Mouse (Mus musculus) liver, embryonic 14.5 days (tissue): ENCODE measurements around the gene Zfp61. TPM values are rescaled to one million over a fixed set of nuclear protein-coding genes. Genes with fewer than 3 reads are reported as not detected.

ENCODE experiments used
- ATAC-seq: fragments of 200-750 bp; cut with Nextera tagmentation; 2 replicates; pipeline ENCODE4 v1.8.0; 2017; ENCODE audit warnings: moderate number of reproducible peaks, mild to moderate bottlenecking, moderate library complexity; ENCODE audit not compliant: insufficient read depth
- DNase-seq, 3 experiments: peaks; one replicate each; pipeline ENCODE4 v3.0.0-alpha.2; 2012 to 2013; ENCODE audit warnings: low read depth in 3 of 3, low spot score in 3 of 3
- H3K27ac ChIP-seq: fragments of 300-500 bp; sonication (generic); 2 replicates; pipeline ENCODE4 v1.5.1; 2014; ENCODE audit warnings: moderate library complexity, mild to moderate bottlenecking, control low read depth, inconsistent platforms
- H3K27me3 ChIP-seq: fragments of 300-500 bp; sonication (generic); 2 replicates; pipeline ENCODE4 v1.6.1; 2014; ENCODE audit warnings: mild to moderate bottlenecking, low read length, moderate library complexity; ENCODE audit not compliant: control insufficient read depth, insufficient read depth
- H3K36me3 ChIP-seq: fragments of 300-500 bp; sonication (generic); replicated peaks from 2 replicates; pipeline ENCODE4 v1.6.1; 2014; ENCODE audit warnings: low read depth; ENCODE audit not compliant: control insufficient read depth, insufficient read depth
- H3K4me1 ChIP-seq, 2 experiments: fragments of 200-500 bp in 1 of 2; fragments of 300-500 bp in 1 of 2; sonication (generic) in 1 of 2; replicated peaks; 2 replicates each; pipeline ENCODE4 v1.6.1; 2012 to 2014; ENCODE audit warnings: antibody characterized with exemption in 1 of 2, inconsistent platforms in 1 of 2, low read length in 1 of 2; ENCODE audit not compliant: control insufficient read depth in 2 of 2, insufficient read depth in 2 of 2
- H3K4me2 ChIP-seq: fragments of 300-500 bp; sonication (generic); 2 replicates; pipeline ENCODE4 v1.6.1; 2014; ENCODE audit warnings: low read depth, mild to moderate bottlenecking, control low read depth, moderate library complexity
- H3K4me3 ChIP-seq, 2 experiments: fragments of 200-500 bp in 1 of 2; fragments of 300-500 bp in 1 of 2; sonication (generic) in 1 of 2; 2 replicates each; pipeline ENCODE4 v1.5.1; 2012 to 2014; ENCODE audit warnings: low read depth in 2 of 2, low read length in 2 of 2, mild to moderate bottlenecking in 2 of 2, control low read depth in 1 of 2, inconsistent platforms in 1 of 2, moderate library complexity in 1 of 2; ENCODE audit not compliant: insufficient read depth in 1 of 2
- H3K9ac ChIP-seq: fragments of 300-500 bp; sonication (generic); replicated peaks from 2 replicates; pipeline ENCODE4 v1.6.1; 2014; ENCODE audit warnings: mild to moderate bottlenecking, control low read depth, moderate library complexity
- H3K9me3 ChIP-seq: fragments of 300-500 bp; sonication (generic); 2 replicates; pipeline ENCODE4 v1.6.1; 2016; ENCODE audit warnings: low read length, mixed read lengths; ENCODE audit not compliant: control insufficient read depth
- CTCF ChIP-seq: IDR thresholded peaks from 2 replicates; pipeline ENCODE4 v1.5.1; 2016; ENCODE audit warnings: antibody characterized with exemption, low read depth, control low read depth
- EP300 ChIP-seq: IDR thresholded peaks from 2 replicates; pipeline ENCODE4 v1.6.1; 2016; ENCODE audit warnings: antibody characterized with exemption, low read depth
- WGBS: fragments of 180-500 bp; shearing (Covaris S2); extraction: QIAGEN DNeasy Blood & Tissue Kit; methylation state at CpG from one replicate; pipeline ENCODE4 v1.1.7; 2014; ENCODE audit not compliant: insufficient replicate concordance; 5-methylcytosine and 5-hydroxymethylcytosine counted together
- microRNA-seq: library from miRNA; unstranded; fragments of <30 nt; microRNA quantifications from one replicate; pipeline ENCODE4, GENCODE M21; 2016
- polyA plus RNA-seq, 2 experiments: library from polyadenylated mRNA; depleted of rRNA in 1 of 2; stranded (reverse) in 1 of 2; unstranded in 1 of 2; fragments of >200 nt; fragmentation: Nextera tagmentation in 1 of 2; extraction: Ambion mirVana in 1 of 2; gene quantifications; 2 replicates each; pipeline versions ENCODE4 v1.2.1 to v1.2.3; 2012 to 2014

Zfp61 gene
- polyA plus RNA-seq, 2 experiments, result 1.6 to 2.6 TPM

DNA sequence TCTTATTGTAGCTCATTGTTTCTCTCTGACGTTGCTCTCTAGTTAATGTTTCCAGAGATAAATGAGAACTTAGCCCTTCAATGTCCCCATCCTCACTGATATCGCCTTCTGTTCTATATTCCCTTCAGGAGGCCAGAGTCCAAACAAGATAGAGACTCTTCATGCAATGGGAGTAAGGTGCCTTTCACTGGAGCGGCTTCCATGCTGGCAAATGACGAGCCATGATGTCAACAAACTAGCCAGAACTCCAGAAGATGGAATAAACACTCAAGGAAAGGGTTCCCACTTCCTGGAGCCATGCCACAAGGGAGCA lies 41.1 kb downstream of the Zfp61 start:
- WGBS, result 68% methylated on average over 4 of the region's 4 CpGs
- H3K4me3 ChIP-seq, result no peak overlapping the region
- H3K9me3 ChIP-seq, result no peaks in the 10 kb centered on the region
- ATAC-seq, result no peak
- no peak overlapping the region for H3K9ac ChIP-seq
- no peaks in the 10 kb centered on the region for H3K27me3 ChIP-seq
- no peaks in the 10 kb centered on the region for H3K4me1 ChIP-seq
- TF ChIP-seq CTCF (no peak), EP300 (no peak)
- H3K4me2 ChIP-seq, result no peak overlapping the region
- DNase-seq, result no peak
- no peaks in the 10 kb centered on the region for H3K36me3 ChIP-seq
- H3K27ac ChIP-seq, result no peak overlapping the region

DNA sequence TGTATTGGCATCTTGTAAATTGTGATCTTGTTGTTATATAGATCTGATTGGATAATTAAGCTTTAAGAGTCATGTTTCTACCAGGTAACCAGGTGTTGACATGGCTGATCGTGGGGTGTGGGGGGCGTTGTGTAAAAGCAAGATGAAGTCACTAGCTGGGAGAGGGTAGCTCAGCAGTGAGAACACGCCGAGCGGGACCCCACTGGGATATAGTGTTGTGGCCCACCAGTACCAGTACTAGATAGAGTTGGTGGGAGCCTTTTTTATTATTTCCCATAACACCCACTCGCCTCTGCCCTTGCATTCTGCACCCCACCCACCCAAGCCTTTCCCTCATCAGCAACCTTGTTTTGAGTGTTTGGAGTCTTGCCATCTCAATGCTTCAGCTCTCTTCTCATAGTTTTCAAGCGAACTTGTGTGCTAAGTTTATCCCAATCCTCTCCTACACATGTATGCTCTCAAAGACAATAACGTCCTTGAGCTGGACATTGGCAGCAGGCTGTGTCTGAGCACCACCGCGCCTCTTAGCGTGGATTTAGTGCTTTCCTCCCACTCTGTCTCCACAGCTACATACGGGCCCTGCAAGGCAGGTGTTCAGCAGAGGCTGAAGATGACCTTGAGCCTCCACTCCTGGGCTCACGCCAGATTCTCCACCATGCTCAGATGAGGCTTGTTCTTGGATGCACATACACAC lies 41.6 kb downstream of the Zfp61 start:
- DNase-seq (no peak), ATAC-seq (no peak)
- no peak overlapping the region for H3K4me3 ChIP-seq
- 70% methylated on average over 13 of the region's 13 CpGs for WGBS
- H3K4me2 ChIP-seq, result no peak overlapping the region
- H3K27ac ChIP-seq, result no peak overlapping the region
- H3K9me3 ChIP-seq, result no peaks in the 10 kb centered on the region
- no peaks in the 10 kb centered on the region for H3K36me3 ChIP-seq
- no peak overlapping the region for H3K9ac ChIP-seq
- TF ChIP-seq EP300 (no peak), CTCF (no peak)
- H3K27me3 ChIP-seq, result no peaks in the 10 kb centered on the region
- H3K4me1 ChIP-seq, result no peaks in the 10 kb centered on the region

DNA sequence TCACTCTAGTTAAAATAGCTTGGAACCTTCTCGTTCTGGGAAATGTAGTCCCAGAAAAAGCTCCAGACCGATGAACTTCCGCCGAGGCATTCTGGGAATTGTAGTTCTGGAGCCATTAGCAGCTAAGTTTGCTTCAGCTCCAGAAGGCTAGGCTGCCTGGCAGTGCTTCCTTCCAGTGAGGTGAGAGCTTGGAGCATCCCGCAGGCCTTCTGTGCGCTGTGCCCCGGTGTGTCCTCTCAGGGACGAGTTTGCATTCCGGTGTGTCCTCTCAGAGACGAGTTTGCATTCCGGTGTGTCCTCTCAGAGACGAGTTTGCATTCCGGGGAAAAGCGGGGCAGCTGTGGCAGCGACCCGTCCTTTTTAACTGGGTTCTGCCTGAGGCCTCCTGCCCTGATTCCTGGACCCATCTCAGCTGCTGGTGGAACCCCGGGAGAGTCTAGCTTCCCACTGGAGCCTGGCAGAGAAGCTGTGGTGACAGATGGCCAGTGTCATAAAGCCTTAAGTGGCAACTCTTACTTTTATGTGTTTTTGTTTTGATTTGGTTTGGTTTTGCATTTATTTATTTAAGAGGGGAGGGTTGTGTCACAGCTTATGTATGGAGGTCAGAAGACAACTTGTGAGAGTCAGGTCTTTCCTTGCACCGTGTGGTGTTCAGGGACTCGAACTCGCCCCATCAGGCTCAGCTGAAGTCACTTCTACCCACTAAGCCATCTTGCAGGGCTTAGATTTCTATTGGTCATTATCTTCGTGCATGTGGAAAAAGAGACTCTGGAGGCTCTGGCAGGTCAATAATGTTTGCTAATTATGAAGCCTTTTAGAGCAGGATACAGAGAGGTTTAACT lies 46.2 kb downstream of the Zfp61 start, which contains the start of gene Zfp108:
Gene Zfp108 (plus strand): TSS at position 162 of the 842 bp plus-strand sequence.
- Histone ChIP-seq H3K4me1 (0 out of 4 replicates have a peak, but pooled peaks cover 0 to 4% of the 10 kb centered on the region in 2 experiments), H3K27me3 (no peaks in the 10 kb centered on the region), H3K4me2 (peak within 1 kb of the TSS; percentile 52), H3K36me3 (no peaks in the 10 kb centered on the region), H3K9ac (peak within 1 kb of the TSS; percentile 19; the same call in 1 of the 2 replicates), H3K4me3 (peak within 1 kb of the TSS; percentile 37 to 74), H3K9me3 (no peaks in the 10 kb centered on the region), H3K27ac (no peak within 1 kb of the TSS)
- DNase-seq, result peak; percentile 45 to 53 (median 47)
- 21% methylated on average over 21 of the region's 21 CpGs for WGBS
- ATAC-seq, result peak; percentile 65; the same call in 1 of the 2 replicates
- no peak for TF ChIP-seq EP300
- no peak for TF ChIP-seq CTCF

DNA sequence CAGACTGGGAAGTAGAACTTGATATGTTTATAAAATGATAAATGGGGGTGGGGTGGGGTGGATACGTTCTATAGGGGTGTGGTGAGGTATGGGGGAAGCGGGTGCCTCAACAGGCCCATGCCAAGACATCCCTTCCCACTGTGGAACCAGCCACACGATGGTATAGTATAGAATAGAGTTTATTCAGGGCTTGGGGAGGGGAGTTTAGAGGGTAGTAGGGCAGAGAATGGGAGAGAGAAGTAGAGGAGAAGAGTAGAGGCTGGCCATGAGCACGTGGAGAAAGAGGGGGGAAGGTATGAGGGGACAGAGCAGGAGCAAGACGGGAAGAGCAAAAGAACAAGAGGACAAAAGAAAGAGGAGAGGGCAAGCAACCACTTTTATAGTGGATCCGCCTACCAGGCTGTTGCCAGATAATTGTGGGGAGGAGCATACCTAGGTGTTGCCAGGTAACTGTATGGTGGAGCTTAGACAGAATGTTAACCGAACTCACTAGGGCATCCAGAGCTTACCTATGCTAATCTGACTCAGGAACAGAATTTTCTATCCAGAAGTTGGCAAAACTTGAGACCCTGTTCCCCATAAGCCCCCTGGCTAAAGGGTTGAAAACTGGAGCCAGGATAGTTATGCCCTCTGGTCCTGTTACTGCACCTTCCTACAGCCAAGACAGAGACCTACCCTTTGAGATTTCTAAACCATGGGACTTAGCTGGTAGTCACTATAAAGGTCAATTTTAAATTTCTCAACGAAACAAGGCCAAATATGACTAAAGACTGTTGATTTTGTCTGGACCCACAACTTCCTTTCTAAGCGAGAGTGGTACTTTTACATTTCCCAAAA lies 47.0 kb downstream of the Zfp61 start:
- 49% methylated on average over 9 of the region's 9 CpGs for WGBS
- H3K27me3 ChIP-seq, result no peaks in the 10 kb centered on the region
- no peak for DNase-seq

More for the DNA sequence above, 47.0 kb downstream of the Zfp61 start:
- no peak overlapping the region for H3K9ac ChIP-seq
- H3K27ac ChIP-seq, result no peak overlapping the region
- peak overlapping the region in 1 of 2 experiments; percentile 37; a peak in 2 of 4 replicates for H3K4me3 ChIP-seq
- H3K4me2 ChIP-seq, result peak overlapping the region; percentile 52
- H3K9me3 ChIP-seq, result no peaks in the 10 kb centered on the region
- no peak for ATAC-seq
- 0 out of 4 replicates have a peak, but pooled peaks cover 0 to 4% of the 10 kb centered on the region in 2 experiments for H3K4me1 ChIP-seq
- TF ChIP-seq CTCF (no peak), EP300 (no peak)
- no peaks in the 10 kb centered on the region for H3K36me3 ChIP-seq

Small RNA genes within 50 kb of the gene (microRNA-seq; reads per million reads assigned to microRNA genes)
- gene Gm27592, result not detected

Other genes starting within 250 kb of the Zfp61 start
- not detected in 2 replicates for gene Vmn1r183, start 248.0 kb downstream of the Zfp61 start, polyA plus RNA-seq (2012; rRNA removed)
- not detected in 2 replicates for gene Vmn1r183, start 248.0 kb downstream of the Zfp61 start, polyA plus RNA-seq (2014; fragmentation: Nextera tagmentation; extraction: Ambion mirVana)
- gene Zfp180, start 219.3 kb downstream of the Zfp61 start, polyA plus RNA-seq (2012; rRNA removed), result 7.7 and 9.3 TPM in 2 replicates
- gene Zfp180, start 219.3 kb downstream of the Zfp61 start, polyA plus RNA-seq (2014; fragmentation: Nextera tagmentation; extraction: Ambion mirVana), result 8.6 and 10.2 TPM in 2 replicates
- 0.28 and 0.36 TPM in 2 replicates for gene Zfp112, start 188.9 kb downstream of the Zfp61 start, polyA plus RNA-seq (2012; rRNA removed)
- 0.22 and 0.29 TPM in 2 replicates for gene Zfp112, start 188.9 kb downstream of the Zfp61 start, polyA plus RNA-seq (2014; fragmentation: Nextera tagmentation; extraction: Ambion mirVana)
- gene Zfp235, start 167.1 kb downstream of the Zfp61 start, polyA plus RNA-seq (2012; rRNA removed), result 1.6 and 2.2 TPM in 2 replicates
- 2.9 and 3.8 TPM in 2 replicates for gene Zfp235, start 167.1 kb downstream of the Zfp61 start, polyA plus RNA-seq (2014; fragmentation: Nextera tagmentation; extraction: Ambion mirVana)
- 0.14 and 0.17 TPM in 2 replicates for gene Zfp114, start 126.2 kb downstream of the Zfp61 start, polyA plus RNA-seq (2012; rRNA removed)
- gene Zfp114, start 126.2 kb downstream of the Zfp61 start, polyA plus RNA-seq (2014; fragmentation: Nextera tagmentation; extraction: Ambion mirVana), result 0.24 and 0.56 TPM in 2 replicates
- gene Zfp111, start 89.8 kb downstream of the Zfp61 start, polyA plus RNA-seq (2012; rRNA removed), result 0.55 and 0.68 TPM in 2 replicates
- 1.2 and 1.8 TPM in 2 replicates for gene Zfp111, start 89.8 kb downstream of the Zfp61 start, polyA plus RNA-seq (2014; fragmentation: Nextera tagmentation; extraction: Ambion mirVana)
- gene Zfp109, start 63.7 kb downstream of the Zfp61 start, polyA plus RNA-seq (2012; rRNA removed), result 0.80 and 0.97 TPM in 2 replicates
- 0.65 and 0.73 TPM in 2 replicates for gene Zfp109, start 63.7 kb downstream of the Zfp61 start, polyA plus RNA-seq (2014; fragmentation: Nextera tagmentation; extraction: Ambion mirVana)
- gene Zfp108, start 46.4 kb downstream of the Zfp61 start, polyA plus RNA-seq (2012; rRNA removed), result 0.21 and 0.26 TPM in 2 replicates
- gene Zfp108, start 46.4 kb downstream of the Zfp61 start, polyA plus RNA-seq (2014; fragmentation: Nextera tagmentation; extraction: Ambion mirVana), result 0.09 and 0.54 TPM in 2 replicates
- gene Zfp93, start 30.8 kb downstream of the Zfp61 start, polyA plus RNA-seq (2012; rRNA removed), result 0.58 and 7.6 TPM in 2 replicates
- 0.75 and 1.3 TPM in 2 replicates for gene Zfp93, start 30.8 kb downstream of the Zfp61 start, polyA plus RNA-seq (2014; fragmentation: Nextera tagmentation; extraction: Ambion mirVana)
- gene Zfp94, start 15.4 kb upstream of the Zfp61 start, polyA plus RNA-seq (2012; rRNA removed), result 1.5 and 1.8 TPM in 2 replicates
- gene Zfp94, start 15.4 kb upstream of the Zfp61 start, polyA plus RNA-seq (2014; fragmentation: Nextera tagmentation; extraction: Ambion mirVana), result 1.4 TPM in 2 replicates
- gene Tescl, start 32.7 kb upstream of the Zfp61 start, polyA plus RNA-seq (2012; rRNA removed), result 0.11 TPM in 1 of 2 replicates, not detected in the other
- gene Tescl, start 32.7 kb upstream of the Zfp61 start, polyA plus RNA-seq (2014; fragmentation: Nextera tagmentation; extraction: Ambion mirVana), result not detected in 2 replicates
- not detected in 2 replicates for gene Lypd5, start 48.0 kb upstream of the Zfp61 start, polyA plus RNA-seq (2012; rRNA removed)
- gene Lypd5, start 48.0 kb upstream of the Zfp61 start, polyA plus RNA-seq (2014; fragmentation: Nextera tagmentation; extraction: Ambion mirVana), result not detected in 2 replicates
- gene Kcnn4, start 69.0 kb upstream of the Zfp61 start, polyA plus RNA-seq (2012; rRNA removed), result 112 and 113 TPM in 2 replicates
- 90.2 and 112 TPM in 2 replicates for gene Kcnn4, start 69.0 kb upstream of the Zfp61 start, polyA plus RNA-seq (2014; fragmentation: Nextera tagmentation; extraction: Ambion mirVana)
- gene Smg9, start 98.4 kb upstream of the Zfp61 start, polyA plus RNA-seq (2012; rRNA removed), result 20.6 and 22.2 TPM in 2 replicates
- gene Smg9, start 98.4 kb upstream of the Zfp61 start, polyA plus RNA-seq (2014; fragmentation: Nextera tagmentation; extraction: Ambion mirVana), result 11.2 and 11.8 TPM in 2 replicates
- not detected in 2 replicates for gene Irgc1, start 151.1 kb upstream of the Zfp61 start, polyA plus RNA-seq (2012; rRNA removed)
- not detected in 2 replicates for gene Irgc1, start 151.1 kb upstream of the Zfp61 start, polyA plus RNA-seq (2014; fragmentation: Nextera tagmentation; extraction: Ambion mirVana)
- 1.7 and 2.1 TPM in 2 replicates for gene Plaur, start 161.3 kb upstream of the Zfp61 start, polyA plus RNA-seq (2012; rRNA removed)
- 2.7 and 3.5 TPM in 2 replicates for gene Plaur, start 161.3 kb upstream of the Zfp61 start, polyA plus RNA-seq (2014; fragmentation: Nextera tagmentation; extraction: Ambion mirVana)
- gene Cadm4, start 180.8 kb upstream of the Zfp61 start, polyA plus RNA-seq (2012; rRNA removed), result 0.43 and 0.48 TPM in 2 replicates
- 0.05 TPM in 1 of 2 replicates, not detected in the other for gene Cadm4, start 180.8 kb upstream of the Zfp61 start, polyA plus RNA-seq (2014; fragmentation: Nextera tagmentation; extraction: Ambion mirVana)
- 3.8 and 4.0 TPM in 2 replicates for gene Zfp428, start 205.8 kb upstream of the Zfp61 start, polyA plus RNA-seq (2012; rRNA removed)
- gene Zfp428, start 205.8 kb upstream of the Zfp61 start, polyA plus RNA-seq (2014; fragmentation: Nextera tagmentation; extraction: Ambion mirVana), result 2.3 TPM in 2 replicates
- not detected in 2 replicates for gene AC161166.1, start 211.2 kb upstream of the Zfp61 start, polyA plus RNA-seq (2012; rRNA removed)
- not detected in 2 replicates for gene AC161166.1, start 211.2 kb upstream of the Zfp61 start, polyA plus RNA-seq (2014; fragmentation: Nextera tagmentation; extraction: Ambion mirVana)
- 1.7 and 1.8 TPM in 2 replicates for gene Irgq, start 229.5 kb upstream of the Zfp61 start, polyA plus RNA-seq (2012; rRNA removed)
- gene Irgq, start 229.5 kb upstream of the Zfp61 start, polyA plus RNA-seq (2014; fragmentation: Nextera tagmentation; extraction: Ambion mirVana), result 1.0 and 1.6 TPM in 2 replicates
- gene Pinlyp, start 244.9 kb upstream of the Zfp61 start, polyA plus RNA-seq (2012; rRNA removed), result not detected in 2 replicates
- not detected in 2 replicates for gene Pinlyp, start 244.9 kb upstream of the Zfp61 start, polyA plus RNA-seq (2014; fragmentation: Nextera tagmentation; extraction: Ambion mirVana)
- 27.8 and 28.8 TPM in 2 replicates for gene Xrcc1, start 245.1 kb upstream of the Zfp61 start, polyA plus RNA-seq (2012; rRNA removed)
- gene Xrcc1, start 245.1 kb upstream of the Zfp61 start, polyA plus RNA-seq (2014; fragmentation: Nextera tagmentation; extraction: Ambion mirVana), result 27.3 and 40.9 TPM in 2 replicates